Mouse (Mus musculus) retina, embryonic 14.5 days (tissue): ENCODE results near the gene Sema6d.

Experiments used
- DNase-seq: peaks from one replicate; pipeline ENCODE4 v3.0.0-alpha.2; 2015; ENCODE audit warnings: low spot score

Sema6d gene

DNA sequence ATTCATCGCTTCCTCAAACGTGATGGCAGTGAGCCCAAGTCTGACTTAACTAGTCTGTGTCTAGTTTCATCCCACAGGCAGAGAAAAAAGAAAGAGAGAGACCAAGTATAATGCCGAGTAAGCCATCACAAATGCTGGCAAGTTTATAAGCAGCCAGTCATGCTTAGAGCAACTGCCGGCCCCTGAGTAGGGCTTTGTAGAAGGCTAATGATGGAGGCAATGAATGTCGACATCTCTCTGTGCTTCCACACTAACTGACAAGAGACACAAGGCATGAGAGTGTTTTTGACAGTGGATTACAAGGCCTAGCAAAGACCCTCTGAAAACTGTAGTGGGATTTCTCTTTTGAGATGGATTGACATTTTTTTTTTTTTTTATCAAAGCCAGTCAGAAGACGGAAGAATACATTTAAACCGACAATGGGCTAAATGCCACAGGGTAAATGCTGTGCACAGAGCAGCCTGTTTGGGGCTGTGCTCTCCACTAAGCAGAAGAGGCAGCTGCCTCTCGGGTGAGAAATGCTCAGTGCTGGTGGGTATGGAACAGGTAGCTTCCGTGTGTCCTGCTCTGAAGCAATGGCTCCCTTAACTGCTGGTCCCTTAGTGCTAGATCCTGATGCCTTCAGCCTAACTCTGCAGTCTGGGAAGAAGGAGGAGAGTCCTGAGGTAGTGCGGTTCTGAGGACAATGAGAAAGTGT is 380.7 kb downstream of the Sema6d start:
- no peak for DNase-seq

DNA sequence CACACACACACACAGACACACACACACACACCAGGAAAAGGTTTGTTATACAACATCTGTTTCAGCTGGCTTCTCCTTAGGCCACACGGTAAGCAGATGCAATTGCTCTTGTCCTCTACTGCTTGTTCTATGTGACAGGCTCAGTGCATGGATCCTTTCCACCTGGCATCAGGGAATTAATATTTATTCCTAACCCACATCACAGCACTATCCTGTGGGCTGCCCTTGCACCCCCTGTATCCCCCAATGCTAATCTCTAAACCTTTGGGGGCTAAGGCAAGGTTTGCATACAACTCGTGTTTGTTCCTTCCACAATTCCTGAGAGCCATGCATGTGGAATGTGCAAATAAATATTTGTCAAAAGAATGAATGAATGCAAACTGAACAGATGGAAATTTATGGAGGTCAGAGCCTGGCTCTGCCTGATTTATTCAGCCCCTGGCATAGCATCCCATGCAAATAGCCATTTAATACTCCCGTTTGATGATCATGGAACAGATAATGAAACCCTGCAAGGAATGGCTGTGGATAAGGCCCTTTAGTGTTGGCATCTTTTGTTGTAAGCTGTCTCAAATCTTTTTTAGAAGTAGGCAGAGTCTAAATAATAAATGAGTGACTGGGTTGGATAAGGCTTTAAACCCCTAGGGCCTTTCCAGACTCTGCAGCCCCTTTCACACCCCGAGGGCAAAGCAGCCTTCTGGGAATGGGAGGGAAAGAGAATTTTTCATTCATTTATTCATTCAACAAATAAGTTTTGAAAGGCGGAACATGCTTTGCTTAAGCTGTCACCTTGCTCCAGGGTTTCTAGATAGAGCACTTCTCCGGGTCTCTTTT is 383.1 kb downstream of the Sema6d start:
- peak; percentile 24 for DNase-seq

DNA sequence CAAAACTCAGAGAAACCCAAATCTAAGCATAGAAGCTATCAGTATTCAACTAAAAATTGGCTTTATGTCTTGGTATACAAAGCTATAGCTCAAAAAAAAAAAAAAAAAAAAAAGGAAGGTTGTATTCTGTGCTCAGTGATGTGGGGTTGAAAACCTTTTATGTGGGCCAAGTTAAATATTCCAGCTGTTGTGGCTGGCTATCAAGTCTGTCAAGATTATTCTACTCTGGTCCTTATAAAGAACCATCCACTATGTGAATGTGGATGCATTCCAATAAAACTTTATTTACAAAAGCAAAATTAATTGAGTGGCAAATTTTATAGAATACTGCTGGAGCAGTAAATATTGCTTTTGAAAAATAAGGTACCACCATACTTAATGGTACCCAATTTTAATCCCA is 388.1 kb downstream of the Sema6d start:
- no peak for DNase-seq

DNA sequence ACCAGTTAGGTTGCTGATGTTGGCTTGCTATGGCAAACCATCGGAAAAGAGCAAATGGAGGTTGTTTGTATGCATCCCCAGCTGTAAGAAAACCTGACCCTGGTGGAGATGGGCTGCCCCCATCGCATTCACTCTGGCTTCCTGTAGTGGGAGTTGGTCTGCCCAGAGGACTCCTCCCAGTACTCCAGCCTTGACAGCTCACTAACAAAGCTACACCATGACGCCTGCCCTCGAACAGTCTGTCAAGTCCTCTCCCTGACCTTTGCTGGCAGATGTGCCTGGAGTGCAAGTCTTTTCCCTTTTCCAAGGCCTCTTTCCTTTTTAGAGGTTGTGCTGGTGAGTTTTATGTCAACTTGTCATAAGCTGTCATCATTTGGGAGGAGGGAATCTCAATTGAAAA is 388.8 kb downstream of the Sema6d start:
- DNase-seq, result no peak

DNA sequence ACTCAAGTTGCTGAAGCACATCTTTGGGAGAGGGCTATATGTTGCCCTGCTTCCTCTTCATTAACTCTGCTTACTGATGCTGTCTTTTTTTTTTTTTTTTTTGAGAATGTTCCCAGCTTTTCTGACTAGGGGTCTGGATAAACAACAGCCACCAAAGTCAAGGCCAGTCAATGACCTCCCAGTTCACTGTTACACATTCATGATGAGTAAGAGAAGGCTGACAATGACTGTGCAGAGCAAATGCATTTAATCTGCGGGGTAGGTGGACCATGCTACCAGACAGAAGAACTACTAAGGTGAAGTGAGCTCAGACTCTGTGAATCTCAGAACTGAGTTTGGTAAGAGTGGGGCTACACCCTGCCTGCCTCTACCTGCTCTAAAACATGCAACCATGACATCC is 396.0 kb downstream of the Sema6d start:
- no peak for DNase-seq

DNA sequence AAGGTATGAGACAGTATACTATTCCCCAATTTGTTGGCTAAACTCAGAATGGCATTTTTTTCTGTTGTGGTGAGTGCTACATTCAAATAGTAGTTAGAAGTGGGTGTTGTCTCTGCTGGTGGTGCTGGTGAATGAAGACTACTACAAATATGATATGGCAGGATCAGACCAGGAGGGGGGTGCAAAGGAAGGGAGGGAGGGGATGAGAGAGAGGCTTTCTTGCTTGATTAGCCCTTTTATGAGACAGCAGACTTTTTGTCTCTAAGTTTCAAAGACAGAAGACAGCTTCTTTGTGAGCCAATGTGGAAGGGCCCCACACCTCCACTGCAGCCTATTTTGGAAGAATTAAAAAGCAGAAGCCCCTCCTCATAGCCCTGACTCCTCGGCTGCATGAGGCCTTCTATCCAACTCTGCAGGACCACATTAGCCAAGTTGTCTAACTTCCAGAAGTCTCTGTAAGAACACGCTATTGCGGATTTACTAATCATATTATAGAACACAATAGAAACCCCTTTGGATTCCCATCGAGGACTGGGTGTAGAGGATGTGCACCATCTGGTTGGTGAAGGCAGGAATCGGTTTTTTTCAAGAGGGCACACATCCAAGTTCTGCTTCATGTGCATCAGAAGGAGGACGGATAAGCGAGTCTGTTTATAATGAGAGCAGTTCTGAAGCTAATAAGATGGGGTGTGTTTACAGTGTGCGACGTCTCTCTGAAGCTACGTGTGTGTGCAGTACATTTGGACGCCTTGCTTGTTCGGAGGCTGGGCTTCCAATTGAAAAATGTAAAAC is 400.4 kb downstream of the Sema6d start:
- DNase-seq, result no peak

DNA sequence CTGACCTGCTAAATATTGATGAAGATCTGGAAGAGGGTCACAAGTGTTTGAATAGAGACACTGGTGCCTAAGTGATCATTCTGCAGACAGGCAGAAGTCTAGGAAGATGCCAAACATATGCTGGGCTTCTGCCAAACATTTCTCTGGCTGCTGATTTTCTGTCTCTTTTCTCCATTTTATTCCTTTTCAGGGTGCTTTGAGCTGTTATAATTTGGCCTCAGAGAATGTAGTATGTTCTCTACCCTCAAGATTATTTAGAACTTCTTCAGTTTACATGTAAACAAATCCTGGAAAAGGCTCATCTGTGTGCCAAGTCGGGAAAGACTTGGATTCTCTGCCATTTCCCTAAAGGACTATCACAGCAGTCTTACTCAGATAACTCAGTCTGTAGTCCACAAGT is 406.0 kb downstream of the Sema6d start:
- DNase-seq, result no peak

DNA sequence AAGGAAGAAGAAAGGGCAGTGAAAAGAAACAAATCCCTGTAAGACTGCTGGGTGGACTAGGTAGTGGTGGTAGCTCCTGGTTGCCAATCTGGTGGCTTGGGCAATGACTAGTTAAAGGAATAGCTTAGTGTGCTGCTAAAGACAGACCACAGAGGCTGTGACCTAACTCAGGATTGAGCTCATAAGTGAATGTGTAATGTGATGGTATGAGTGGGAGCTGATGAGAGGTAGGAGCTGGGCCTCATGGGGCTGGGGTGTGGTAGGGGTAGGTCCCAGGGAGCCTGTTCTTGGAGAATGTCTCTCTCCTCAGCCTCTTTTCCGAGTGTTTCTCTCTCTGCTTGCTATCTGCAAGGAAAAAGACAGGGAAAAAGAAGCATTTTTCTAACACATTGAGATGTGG is 409.9 kb downstream of the Sema6d start:
- no peak for DNase-seq

DNA sequence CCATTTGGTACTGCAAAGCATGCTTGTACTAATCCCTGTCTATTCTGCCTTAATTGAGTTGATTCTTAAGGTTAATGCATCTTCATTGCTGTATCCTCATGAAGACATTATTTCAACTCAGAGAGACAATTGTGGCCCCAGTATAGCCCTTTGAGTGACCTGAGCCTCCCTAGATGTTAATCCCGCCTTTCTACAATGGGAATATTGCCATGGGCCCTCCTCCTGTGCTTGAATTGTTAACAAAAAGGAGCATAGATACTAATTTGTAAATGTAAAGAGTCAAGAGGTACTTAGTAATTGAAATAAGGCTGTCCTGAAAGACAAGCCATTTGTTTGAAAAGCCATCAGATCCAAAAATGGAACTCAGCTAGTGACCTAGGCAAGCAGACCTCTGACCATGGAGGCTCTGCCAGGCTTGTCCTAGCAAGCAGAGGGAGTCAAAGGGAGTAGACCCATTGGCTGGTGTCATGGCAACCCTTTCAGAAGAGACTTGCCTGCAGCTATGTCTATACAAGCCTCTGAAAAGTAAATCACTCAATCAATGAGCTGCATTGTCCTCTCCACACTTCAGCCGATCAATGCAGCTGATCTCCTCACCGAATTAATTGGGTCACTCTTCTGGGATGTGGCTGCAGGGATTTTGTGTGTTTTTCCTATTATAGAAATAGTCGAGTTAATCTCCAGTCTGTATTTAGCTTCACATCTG is 416.2 kb downstream of the Sema6d start:
- DNase-seq, result peak; percentile 34

DNA sequence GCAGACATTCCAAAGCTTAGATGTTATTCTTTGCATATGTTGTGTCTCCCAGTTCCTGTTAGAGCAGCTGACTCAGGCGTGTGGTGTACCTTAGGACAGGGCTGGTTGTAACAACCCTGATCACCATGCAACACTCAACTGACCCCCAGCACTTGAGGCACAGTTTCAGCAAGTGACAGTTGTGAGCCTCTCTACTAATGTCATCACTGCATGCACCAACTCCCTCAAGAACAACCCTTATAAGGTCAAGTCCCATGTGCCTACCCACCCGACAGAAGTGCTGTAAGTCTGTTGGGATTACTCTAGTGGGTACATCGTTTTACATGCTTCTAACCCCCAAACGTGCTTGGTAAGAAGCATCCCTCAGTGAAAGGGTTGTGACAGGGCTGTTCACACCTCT is 418.0 kb downstream of the Sema6d start:
- no peak for DNase-seq

DNA sequence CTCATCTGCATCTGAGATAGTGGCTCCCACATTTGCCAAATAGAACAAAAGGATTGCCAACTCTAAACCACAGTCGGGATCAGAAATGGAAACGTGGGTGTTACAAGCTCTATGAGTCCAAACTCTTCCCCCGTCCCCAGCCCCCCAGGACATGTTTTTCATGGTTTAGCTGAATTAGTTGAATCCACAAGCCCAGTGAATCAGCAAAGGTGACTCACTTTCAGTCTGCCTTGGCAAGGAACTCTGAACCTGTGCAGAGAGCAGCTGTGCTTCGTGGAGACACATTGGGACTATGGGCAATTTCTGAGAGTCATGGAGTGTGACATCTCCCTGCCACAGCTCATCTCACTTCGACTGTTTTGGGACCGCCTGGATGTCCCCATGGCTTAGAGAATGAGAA is 419.7 kb downstream of the Sema6d start:
- no peak for DNase-seq

DNA sequence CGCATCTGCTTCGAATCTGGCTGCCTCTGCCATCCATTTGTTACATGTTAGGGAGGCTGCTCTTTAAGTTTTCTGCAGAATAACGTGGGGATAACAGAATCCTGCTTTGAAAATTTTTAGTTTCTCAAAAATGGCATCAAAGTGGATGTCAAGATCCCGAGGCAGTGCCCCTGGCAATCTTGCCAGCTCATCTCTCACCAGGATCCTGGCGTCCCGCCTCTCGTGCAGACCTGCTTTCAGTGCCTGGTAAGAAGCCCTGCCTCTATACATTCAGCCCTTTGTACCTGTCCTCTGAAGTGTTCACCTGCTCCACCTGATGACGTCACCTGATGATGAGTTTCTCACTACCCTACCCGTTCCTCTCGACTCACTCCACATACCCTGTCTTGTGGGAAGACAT is 422.1 kb downstream of the Sema6d start:
- DNase-seq, result no peak

DNA sequence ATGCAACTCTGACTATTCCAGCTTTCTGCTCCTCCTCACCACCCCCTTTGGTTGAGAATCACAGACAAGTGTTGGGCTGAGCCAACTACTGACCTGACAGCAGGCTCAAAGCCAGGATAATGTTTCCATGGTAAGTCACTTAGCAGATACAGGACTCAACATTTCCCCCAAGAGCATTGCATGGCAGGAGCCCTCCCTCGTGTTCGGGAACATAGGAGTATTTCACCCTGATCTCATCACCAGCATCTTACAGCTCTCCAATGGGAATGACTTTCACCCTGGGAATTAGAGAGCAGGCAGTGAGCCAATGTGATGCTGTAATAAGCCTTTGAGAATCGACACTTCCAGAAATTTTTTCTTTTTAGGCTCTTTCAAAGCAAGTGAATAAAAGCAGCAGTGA is 432.7 kb downstream of the Sema6d start:
- no peak for DNase-seq

DNA sequence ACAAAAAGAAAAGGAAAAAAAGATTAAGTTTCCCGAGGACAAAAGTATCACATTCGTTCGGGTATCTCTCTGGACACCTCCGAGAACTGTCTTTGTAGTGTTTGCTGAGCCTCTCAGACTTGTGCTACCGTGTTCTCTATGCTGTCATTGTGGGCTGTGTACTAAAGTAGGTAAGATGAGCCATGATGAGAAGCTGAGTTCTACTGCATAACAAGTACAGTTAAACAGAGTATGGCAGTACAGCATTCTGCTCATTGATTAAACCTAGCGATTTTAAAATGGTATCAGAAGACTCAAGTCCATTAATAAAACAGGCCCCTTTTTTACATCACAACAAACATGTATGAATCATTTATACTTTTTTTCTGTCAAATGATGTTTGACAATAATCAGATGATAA is 433.9 kb downstream of the Sema6d start:
- no peak for DNase-seq

DNA sequence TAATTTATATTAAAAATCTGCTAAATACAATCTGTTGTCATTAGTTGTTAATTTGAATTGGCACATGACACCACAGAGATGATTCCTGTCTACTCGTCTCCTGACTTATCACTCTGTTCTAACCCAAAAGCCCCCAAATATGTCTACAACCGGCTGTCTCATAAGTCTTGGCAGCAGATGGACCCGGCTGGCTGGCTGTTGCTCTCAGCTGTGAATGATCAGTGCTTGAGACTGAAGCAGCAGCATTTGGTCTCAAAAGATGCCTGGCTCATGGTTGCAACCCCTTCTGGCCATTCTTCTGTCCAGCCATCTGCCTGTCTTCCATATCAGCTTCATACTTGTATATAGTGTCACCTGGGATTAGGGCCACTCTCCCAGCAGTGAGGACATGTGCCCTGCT is 434.4 kb downstream of the Sema6d start:
- no peak for DNase-seq

DNA sequence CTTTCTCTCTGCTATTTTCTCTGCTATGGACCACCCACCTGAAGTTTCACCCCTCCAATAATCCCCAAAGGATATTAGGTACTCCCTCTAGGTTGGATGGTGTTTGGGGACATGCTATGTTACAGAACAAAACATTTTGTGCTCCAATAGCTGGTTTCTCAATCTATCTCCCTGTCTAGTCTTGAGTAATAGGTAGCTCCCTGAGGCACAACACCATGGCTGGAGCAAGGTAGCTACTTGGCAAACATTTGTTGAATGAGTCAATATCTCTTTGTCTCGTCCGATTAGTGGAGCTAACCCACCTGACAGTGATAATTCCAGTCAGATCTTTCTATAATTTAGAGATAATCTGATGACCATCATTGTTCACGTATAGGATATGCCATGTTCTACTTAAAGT is 437.9 kb downstream of the Sema6d start:
- no peak for DNase-seq

DNA sequence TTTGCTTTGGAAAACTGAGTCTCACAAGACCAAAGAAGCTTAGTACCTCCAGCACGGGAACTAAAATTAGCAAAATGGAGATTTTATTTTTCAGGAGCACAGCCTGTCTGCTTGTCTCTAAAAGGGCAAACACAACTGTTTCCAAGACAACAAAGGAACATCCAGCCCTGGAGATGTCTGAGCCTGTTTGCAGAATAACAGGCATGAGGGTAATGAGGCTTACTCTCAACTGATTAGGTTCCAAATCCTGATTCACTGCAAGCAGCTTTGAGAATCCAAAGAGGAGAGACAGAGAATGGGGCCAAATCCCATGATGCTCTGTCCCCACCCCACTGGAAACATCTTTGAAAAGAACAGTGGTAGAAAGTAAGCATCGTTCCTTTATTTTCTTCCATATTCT is 440.7 kb downstream of the Sema6d start:
- DNase-seq, result no peak

DNA sequence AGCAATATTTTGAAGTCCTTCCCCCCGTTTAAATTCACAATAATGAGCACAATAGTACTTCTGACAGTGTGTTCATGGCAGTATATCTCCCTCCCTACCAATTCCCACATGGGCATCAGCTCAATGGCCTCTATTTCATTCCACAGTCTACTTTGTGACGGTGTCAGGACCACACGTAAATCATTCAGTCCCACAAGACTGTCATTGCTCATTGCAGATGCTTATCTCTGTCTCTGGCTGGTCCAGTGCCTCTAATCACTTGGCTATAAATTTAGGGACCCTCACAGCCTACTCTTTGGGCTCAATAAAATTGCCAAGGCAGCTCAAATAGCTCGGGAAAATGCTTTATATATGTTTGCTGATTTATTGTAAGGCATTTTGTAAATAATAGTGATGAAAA is 441.3 kb downstream of the Sema6d start:
- DNase-seq, result no peak

DNA sequence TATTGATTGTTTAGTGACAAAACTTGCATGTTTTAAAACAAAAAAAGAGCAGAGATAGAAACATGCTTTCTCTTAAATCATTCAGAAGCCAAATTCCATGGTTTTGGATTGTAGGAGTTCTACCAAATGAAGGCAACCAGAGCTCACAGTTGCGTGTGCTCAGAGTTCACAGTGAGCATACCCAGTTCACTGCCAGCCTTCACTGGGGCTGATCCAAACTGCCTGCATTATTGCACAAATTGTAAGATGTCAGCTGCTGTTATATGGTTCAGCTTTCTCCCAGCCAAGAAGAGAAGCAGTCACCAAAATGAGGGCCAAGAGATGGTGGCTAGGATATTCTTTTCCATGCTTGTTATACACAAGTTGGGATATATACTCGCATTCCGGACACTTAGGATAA is 443.1 kb downstream of the Sema6d start:
- no peak for DNase-seq

DNA sequence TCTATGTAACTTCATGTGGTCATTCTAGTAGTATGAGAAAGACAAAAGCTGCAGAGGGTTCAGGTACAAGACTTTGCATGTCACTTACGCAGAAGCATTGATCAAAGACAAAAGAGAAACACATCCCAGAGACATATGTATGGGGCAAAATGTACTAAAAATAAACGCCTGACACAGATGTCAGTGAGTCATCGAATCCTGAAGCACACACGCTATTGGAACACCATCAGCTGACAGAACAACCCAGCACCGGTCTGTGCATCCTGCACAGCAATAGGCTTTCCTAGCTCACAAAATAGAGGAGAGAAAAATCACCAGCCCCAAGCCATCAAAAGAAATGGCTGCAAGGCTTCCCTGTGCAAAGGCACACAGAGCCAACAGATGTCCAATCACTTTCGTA is 443.8 kb downstream of the Sema6d start:
- DNase-seq, result no peak

DNA sequence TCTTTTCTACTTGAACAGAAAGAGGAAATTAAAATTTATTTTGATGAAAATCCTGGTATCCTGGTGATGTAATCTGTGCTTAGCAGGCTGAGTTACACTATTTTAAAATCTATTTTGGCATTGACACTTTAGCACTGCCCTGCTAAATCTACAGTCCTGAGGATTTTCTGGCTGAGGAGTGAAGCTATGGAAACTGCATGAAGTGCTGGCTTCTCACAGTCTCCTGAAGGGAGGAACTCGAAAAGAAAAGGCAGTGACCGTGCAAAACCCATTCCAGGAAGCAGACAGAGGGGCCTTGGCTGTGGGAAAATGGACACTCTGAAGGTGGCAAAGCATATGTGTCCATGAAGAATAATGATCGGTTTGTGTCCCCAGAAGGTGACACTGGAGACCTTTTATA is 460.5 kb downstream of the Sema6d start:
- no peak for DNase-seq

DNA sequence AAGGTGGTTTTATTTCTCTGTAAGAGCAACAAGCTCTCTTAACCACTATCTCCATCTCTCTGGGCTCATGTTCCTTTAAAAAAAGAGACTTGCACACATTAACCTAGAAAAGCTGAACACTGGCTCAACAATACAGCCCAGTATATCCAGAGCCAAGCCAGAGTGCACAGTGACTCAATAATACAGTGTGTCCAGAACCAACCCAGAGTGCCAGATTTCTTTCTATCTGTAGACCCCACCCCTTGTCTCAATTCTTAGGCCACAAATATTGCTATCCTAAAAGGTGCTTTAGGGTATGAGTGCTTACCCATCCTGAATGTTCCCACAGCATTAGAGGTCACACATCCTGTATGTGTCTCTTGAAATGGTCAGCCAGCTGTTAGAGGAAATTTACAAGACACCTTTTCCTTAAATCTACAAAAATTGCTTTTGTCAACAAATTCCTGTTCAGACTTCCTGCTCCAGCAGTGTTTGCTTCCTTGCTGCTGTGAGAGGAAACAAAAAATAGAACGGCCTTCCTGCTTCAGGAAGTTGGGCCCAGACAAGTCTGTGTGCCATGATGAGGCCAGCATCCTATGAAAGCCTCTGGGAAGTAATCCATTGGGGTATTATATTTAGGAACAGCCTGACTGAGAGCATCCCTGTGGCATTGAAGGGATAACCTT is 465.1 kb downstream of the Sema6d start:
- no peak for DNase-seq
